ENCODE assay signal across 8 mouse cellular contexts in genomic region chr16:21845800-21846671, GRCm38 (mm10). TPM values are rescaled to one million over a fixed set of nuclear protein-coding genes. Genes with fewer than 3 reads are reported as not detected.
DNase-seq lines count a peak whose midpoint lies in the region; ATAC-seq lines count a peak whose summit lies in the region.

No protein-coding gene starts in this region.

- H3K9me3 ChIP-seq in erythroblast, embryonic 14.5 days (ENCODE audit: control insufficient read depth, low read length) = no peaks in the 10 kb centered on the region
- H3K9me3 ChIP-seq in forebrain, embryonic 16.5 days (ENCODE audit: control insufficient read depth, low read length) = no peaks in the 10 kb centered on the region
- no peaks in the 10 kb centered on the region for H3K9me3 ChIP-seq in hindbrain, embryonic 12.5 days (replicated peaks)

- no peaks in the 10 kb centered on the region; the same call in 1 of the 2 replicates for H3K36me3 ChIP-seq in erythroblast, embryonic 14.5 days (ENCODE audit: control insufficient read depth)
- H3K36me3 ChIP-seq in forebrain, embryonic 16.5 days (ENCODE audit: control insufficient read depth, insufficient read depth) = no peaks in the 10 kb centered on the region
- no peaks in the 10 kb centered on the region for H3K36me3 ChIP-seq in hindbrain, embryonic 12.5 days

- ATAC-seq in erythroblast, adult 5-6 weeks (replicated peaks; ENCODE audit: low FRiP score, poor library complexity, severe bottlenecking) = no peak
- peak; percentile 100 for ATAC-seq in forebrain, embryonic 16.5 days
- peak; percentile 100 for ATAC-seq in hindbrain, embryonic 12.5 days (ENCODE audit: low FRiP score)

- peak overlapping the region; percentile 90 for H3K27ac ChIP-seq in forebrain, embryonic 16.5 days (ENCODE audit: low read length)
- H3K27ac ChIP-seq in hindbrain, embryonic 12.5 days = peak overlapping the region; percentile 93

- under 1% methylated on average over 16 of the region's 16 CpGs for WGBS in forebrain, embryonic 16.5 days
- WGBS in hindbrain, embryonic 12.5 days = 2% methylated on average over 16 of the region's 16 CpGs

- peak overlapping the region; percentile 73 for H3K9ac ChIP-seq in forebrain, embryonic 16.5 days (replicated peaks; ENCODE audit: low read depth, low read length)
- H3K9ac ChIP-seq in hindbrain, embryonic 12.5 days = peak overlapping the region; percentile 72

- H3K4me2 ChIP-seq in forebrain, embryonic 16.5 days (ENCODE audit: low read length) = peak overlapping the region; percentile 71
- peak overlapping the region; percentile 59 for H3K4me2 ChIP-seq in hindbrain, embryonic 12.5 days (replicated peaks)

- H3K27me3 ChIP-seq in erythroblast, embryonic 14.5 days (ENCODE audit: control insufficient read depth) = peaks cover 11% of the 10 kb centered on the region
- H3K27me3 ChIP-seq in forebrain, embryonic 16.5 days (replicated peaks; ENCODE audit: control insufficient read depth, insufficient read depth, low read length) = no peaks in the 10 kb centered on the region
- no peaks in the 10 kb centered on the region for H3K27me3 ChIP-seq in hindbrain, embryonic 12.5 days

- peak; percentile 73 for DNase-seq in cerebellum, adult 11 months
- peak; percentile 57 to 63 for DNase-seq in layer of hippocampus, postnatal 36 days
- peak; percentile 57 for DNase-seq in lung, postnatal 14 days
- peak; percentile 61 for DNase-seq in right cerebral cortex, postnatal 25 days

- peak overlapping the region; percentile 26 for H3K4me3 ChIP-seq in erythroblast, embryonic 14.5 days (replicated peaks)
- peak overlapping the region; percentile 57 for H3K4me3 ChIP-seq in forebrain, embryonic 16.5 days (replicated peaks; ENCODE audit: low read length)
- peak overlapping the region; percentile 53 for H3K4me3 ChIP-seq in hindbrain, embryonic 12.5 days

- H3K4me1 ChIP-seq in erythroblast, embryonic 14.5 days (ENCODE audit: control insufficient read depth) = no peaks in the 10 kb centered on the region; the same call in 1 of the 2 replicates
- H3K4me1 ChIP-seq in forebrain, embryonic 16.5 days (replicated peaks; ENCODE audit: control insufficient read depth, insufficient read depth, low read length) = peaks cover 3% of the 10 kb centered on the region
- peaks cover 14% of the 10 kb centered on the region; the same call in 1 of the 2 replicates for H3K4me1 ChIP-seq in hindbrain, embryonic 12.5 days

RNA-seq across cellular contexts. Expression of gene Map3k13, which starts 51.9 kb away (rescaled TPM):
- polyA plus RNA-seq in erythroblast, embryonic 14.5 days (2012) = 0.01 TPM in 2 replicates
- total RNA-seq in erythroblast, adult 5-6 weeks (2015; ENCODE audit: low replicate concordance) = not detected in 2 replicates
- 0.14 TPM in 1 of 2 replicates, not detected in the other for total RNA-seq in erythroblast, adult 5-6 weeks (2017; ENCODE audit: low replicate concordance)
- polyA plus RNA-seq in forebrain, embryonic 16.5 days (2015; fragmentation: Nextera tagmentation; extraction: Ambion mirVana) = 5.6 and 5.7 TPM in 2 replicates
- polyA plus RNA-seq in hindbrain, embryonic 12.5 days (2016; fragmentation: Nextera tagmentation; extraction: Ambion mirVana) = 7.8 and 9.3 TPM in 2 replicates
- total RNA-seq in layer of hippocampus, postnatal 36 days (2021) = 10 to 100 TPM; 15.3 to 17.3 TPM

RNA-seq across cellular contexts. Expression of gene Ehhadh, which starts 58.4 kb away (rescaled TPM):
- 0.05 and 0.13 TPM in 2 replicates for polyA plus RNA-seq in erythroblast, embryonic 14.5 days (2012)
- 1.3 TPM in 1 of 2 replicates, not detected in the other for total RNA-seq in erythroblast, adult 5-6 weeks (2015; ENCODE audit: low replicate concordance)
- 0.94 and 2.9 TPM in 2 replicates for total RNA-seq in erythroblast, adult 5-6 weeks (2017; ENCODE audit: low replicate concordance)
- 0.83 and 1.1 TPM in 2 replicates for polyA plus RNA-seq in forebrain, embryonic 16.5 days (2015; fragmentation: Nextera tagmentation; extraction: Ambion mirVana)
- polyA plus RNA-seq in hindbrain, embryonic 12.5 days (2016; fragmentation: Nextera tagmentation; extraction: Ambion mirVana) = 1.6 and 2.1 TPM in 2 replicates
- total RNA-seq in layer of hippocampus, postnatal 36 days (2021) = 1 to 10 TPM; 1.2 to 1.3 TPM
